Mouse (Mus musculus): ENCODE results near the gene Mrpl28. TPM values are rescaled to one million over a fixed set of nuclear protein-coding genes. Genes with fewer than 3 reads are reported as not detected.

Mrpl28 gene
- total and polyA plus RNA-seq, 3 experiments: 90.5 to 161 (median 148) TPM

DNA sequence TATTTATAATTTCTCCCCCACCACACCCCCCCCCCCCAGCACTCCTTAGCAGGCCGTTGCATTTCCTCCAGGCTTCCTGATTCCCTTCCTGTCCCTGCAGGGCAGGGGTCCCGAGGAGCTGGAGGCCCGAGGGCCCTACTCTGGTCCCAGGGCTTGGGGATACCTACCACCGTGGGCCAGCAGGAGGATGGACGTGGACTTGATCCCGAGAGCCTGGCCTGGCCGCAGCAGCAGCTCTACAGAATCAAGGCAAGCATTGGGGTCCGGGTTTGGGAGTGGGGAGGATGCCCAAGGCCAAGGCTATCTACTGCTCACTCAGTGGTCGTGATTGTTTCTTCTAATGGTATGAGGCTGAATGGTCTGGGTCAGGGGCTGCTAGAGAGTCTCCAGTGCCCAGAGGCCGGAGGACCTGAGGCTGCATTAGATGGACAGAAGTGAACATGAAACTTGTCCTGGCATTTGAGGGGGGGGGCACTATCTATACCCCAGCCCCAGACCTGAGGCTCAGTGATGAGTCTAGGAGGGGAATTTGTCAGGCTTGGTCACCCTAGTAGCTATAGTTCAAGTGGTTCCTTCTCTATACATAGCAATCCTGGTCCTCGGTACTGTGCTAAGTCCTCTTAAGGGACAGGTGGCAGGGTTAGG is 13.9 kb downstream of the Mrpl28 start:
- Histone ChIP-seq H3K27ac (ENCODE audit: insufficient read depth, low read depth) (no peak overlapping the region), H3K27me3 (replicated peaks) (no peaks in the 10 kb centered on the region), H3K9me3 (replicated peaks; ENCODE audit: low read length) (no peaks in the 10 kb centered on the region), H3K4me1 (ENCODE audit: control insufficient read depth in 1 of 2, insufficient read depth in 2 of 2) (peaks cover 9 to 35% of the 10 kb centered on the region in 2 experiments), H3K4me2 (ENCODE audit: insufficient read depth, low read depth, poor library complexity, severe bottlenecking) (no peak overlapping the region), H3K79me2 (replicated peaks; ENCODE audit: control insufficient read depth, extremely low read depth, insufficient read depth, poor library complexity, severe bottlenecking) (peaks cover 28% of the 10 kb centered on the region), H3K36me3 (replicated peaks in 1 of 2; ENCODE audit: control insufficient read depth in 1 of 2, insufficient read depth in 1 of 2, low read length in 1 of 2) (peaks cover 0 to 32% of the 10 kb centered on the region in 2 experiments), H3K4me3 (replicated peaks in 1 of 3; ENCODE audit: low read depth in 2 of 3, low read length in 2 of 3, poor library complexity in 1 of 3) (no peak overlapping the region), H3K9ac (ENCODE audit: insufficient read depth, low read depth) (0 out of 2 replicates have a peak overlapping the region, but pooled peaks have one; percentile 48)
- in situ Hi-C loops (cut with MboI; ENCODE audit: low pct_ligation_motif_present, low pct_unique_long_range_greater_than_20kb, low sequenced_read_pairs): no loop called here
- TF ChIP-seq SMC3 (IDR thresholded peaks at IDR 0.05; ENCODE audit: low read depth, low read length) (no peak), UBTF (IDR thresholded peaks at IDR 0.05; ENCODE audit: low read depth, low read length) (no peak), CTCF (conservative IDR thresholded peaks at IDR 0.05 in 1 of 2, IDR thresholded peaks at IDR 0.05 in 1 of 2; ENCODE audit: low read depth in 2 of 2, low read length in 2 of 2) (no peak), GABPA (IDR thresholded peaks at IDR 0.05; ENCODE audit: insufficient replicate concordance, low read depth, low read length) (no peak), KAT2A (IDR thresholded peaks at IDR 0.05; ENCODE audit: insufficient replicate concordance, low read length) (no peak), CHD2 (IDR thresholded peaks at IDR 0.05; ENCODE audit: low read length) (no peak)
- DNase-seq (ENCODE audit: extremely low read depth): no peak
- dilution Hi-C loops (cut with MboI; ENCODE audit: extremely low pct_ligation_motif_present, extremely low pct_unique_long_range_greater_than_20kb, low sequenced_read_pairs): no loop called here

DNA sequence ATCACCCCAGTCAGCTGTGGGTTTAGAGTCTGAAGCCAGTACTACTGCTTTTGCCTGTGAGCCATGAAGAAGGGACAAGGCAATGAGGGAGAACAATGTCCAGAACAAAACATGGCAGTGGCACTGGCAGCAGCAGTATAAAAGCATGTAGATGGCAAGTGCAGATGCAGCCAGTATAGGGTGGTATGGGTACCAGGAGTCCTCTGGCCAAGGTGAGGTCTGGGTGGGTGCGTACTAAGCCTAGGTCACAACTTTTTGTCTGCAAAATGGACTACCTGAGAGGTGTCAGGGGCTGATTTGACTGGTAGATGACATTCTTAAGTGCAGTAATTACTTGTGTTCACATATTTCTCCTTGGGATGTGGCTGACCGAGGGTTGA is 14.4 kb downstream of the Mrpl28 start:
- Histone ChIP-seq H3K27ac (ENCODE audit: insufficient read depth, low read depth) (no peak overlapping the region), H3K9me3 (replicated peaks; ENCODE audit: low read length) (no peaks in the 10 kb centered on the region), H3K79me2 (replicated peaks; ENCODE audit: control insufficient read depth, extremely low read depth, insufficient read depth, poor library complexity, severe bottlenecking) (peaks cover 34% of the 10 kb centered on the region), H3K36me3 (replicated peaks in 1 of 2; ENCODE audit: control insufficient read depth in 1 of 2, insufficient read depth in 1 of 2, low read length in 1 of 2) (peaks cover 2 to 32% of the 10 kb centered on the region in 2 experiments), H3K4me3 (replicated peaks in 1 of 3; ENCODE audit: low read depth in 2 of 3, low read length in 2 of 3, poor library complexity in 1 of 3) (peak overlapping the region; percentile 23 to 88 (median 34)), H3K4me2 (ENCODE audit: insufficient read depth, low read depth, poor library complexity, severe bottlenecking) (peak overlapping the region; percentile 53), H3K4me1 (ENCODE audit: control insufficient read depth in 1 of 2, insufficient read depth in 2 of 2) (peaks cover 9 to 39% of the 10 kb centered on the region in 2 experiments), H3K9ac (ENCODE audit: insufficient read depth, low read depth) (peak overlapping the region; percentile 48), H3K27me3 (replicated peaks) (no peaks in the 10 kb centered on the region)
- in situ Hi-C loops (cut with MboI; ENCODE audit: low pct_ligation_motif_present, low pct_unique_long_range_greater_than_20kb, low sequenced_read_pairs) (no loop called here), dilution Hi-C loops (cut with MboI; ENCODE audit: extremely low pct_ligation_motif_present, extremely low pct_unique_long_range_greater_than_20kb, low sequenced_read_pairs) (no loop called here)
- TF ChIP-seq USF2 (conservative IDR thresholded peaks at IDR 0.05; ENCODE audit: low read depth, low read length) (no peak), CTCF (conservative IDR thresholded peaks at IDR 0.05 in 1 of 2, IDR thresholded peaks at IDR 0.05 in 1 of 2; ENCODE audit: low read depth in 2 of 2, low read length in 2 of 2) (no peak), JUN (IDR thresholded peaks at IDR 0.05; ENCODE audit: insufficient read depth, low read depth, low read length) (no peak), ETS1 (conservative IDR thresholded peaks at IDR 0.05; ENCODE audit: low read depth, low read length) (no peak), ELF1 (IDR thresholded peaks at IDR 0.05; ENCODE audit: low read depth, low read length) (no peak), ZMIZ1 (IDR thresholded peaks at IDR 0.05; ENCODE audit: low read depth, low read length) (no peak), CHD2 (IDR thresholded peaks at IDR 0.05; ENCODE audit: low read length) (no peak), ZC3H11A (IDR thresholded peaks at IDR 0.05; ENCODE audit: low read depth, low read length) (no peak)
- no peak for DNase-seq (ENCODE audit: extremely low read depth)
